Mouse (Mus musculus): ENCODE measurements at regions not wholly inside any gene's neighbourhood (a gene's known extent, or its start where the extent isn't known, plus 50 kb on each side); places are given as distances from the start of the nearest gene placed in this dataset.

DNA sequence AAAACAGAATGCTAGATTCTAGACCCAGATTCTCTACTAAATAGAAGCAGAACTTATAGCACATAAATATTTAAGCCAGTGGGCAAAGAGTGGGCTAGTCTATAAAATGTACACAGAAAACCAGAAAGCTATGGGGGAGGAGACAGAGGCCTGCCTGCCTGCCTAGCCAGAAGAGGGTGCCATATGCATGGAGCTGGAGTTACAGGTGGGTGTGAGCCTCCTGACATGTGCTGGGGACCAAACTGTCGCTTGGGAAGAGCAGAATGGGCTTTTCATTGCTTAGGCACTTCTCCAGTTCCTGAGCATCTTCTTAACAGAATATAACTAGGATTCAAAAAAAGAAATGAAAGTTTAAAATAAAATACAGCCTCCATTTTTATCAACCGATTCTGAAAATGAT is 200.8 kb downstream of the Rap2a start:
- Histone ChIP-seq H3K27me3 (ENCODE audit: control insufficient read depth, insufficient read depth, low read length) (no peaks in the 10 kb centered on the region), H3K9me3 (ENCODE audit: control insufficient read depth, low read length) (no peaks in the 10 kb centered on the region), H3K9ac (ENCODE audit: low read depth, low read length) (no peak overlapping the region), H3K4me2 (replicated peaks; ENCODE audit: low read depth, low read length) (no peak overlapping the region), H3K4me1 (replicated peaks; ENCODE audit: control insufficient read depth, insufficient read depth, low read length) (no peaks in the 10 kb centered on the region), H3K36me3 (ENCODE audit: control insufficient read depth, insufficient read depth, low read length) (no peaks in the 10 kb centered on the region), H3K4me3 (ENCODE audit: low read depth, low read length) (no peak overlapping the region), H3K27ac (ENCODE audit: low read depth, low read length) (no peak overlapping the region)
- 68% methylated on average over 2 of the region's 2 CpGs for WGBS
- DNase-seq (ENCODE audit: low spot score) (no peak), ATAC-seq (ENCODE audit: low FRiP score) (no peak)

DNA sequence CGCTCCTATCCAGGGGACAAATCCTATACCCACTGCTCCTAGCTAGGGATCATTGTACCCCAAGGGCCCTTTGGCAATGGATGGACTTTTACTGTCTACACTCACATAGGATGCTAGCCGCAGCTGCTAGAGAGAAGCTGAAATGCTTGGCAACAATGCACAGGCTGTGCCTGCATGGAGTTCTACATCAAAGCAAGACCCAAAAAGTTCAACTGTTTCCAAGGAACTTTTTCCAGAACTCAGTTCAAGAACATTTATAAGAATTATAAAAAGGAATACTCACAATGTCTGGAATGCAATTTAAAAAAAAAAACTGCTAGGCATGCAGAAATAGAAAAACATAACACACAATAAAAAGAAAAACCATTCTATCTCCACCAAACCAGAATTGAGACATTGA is 202.0 kb downstream of the Rap2a start:
- no peak overlapping the region for H3K27ac ChIP-seq (ENCODE audit: low read depth, low read length)
- H3K4me3 ChIP-seq (ENCODE audit: low read depth, low read length): no peak overlapping the region
- H3K4me1 ChIP-seq (replicated peaks; ENCODE audit: control insufficient read depth, insufficient read depth, low read length): no peaks in the 10 kb centered on the region
- no peaks in the 10 kb centered on the region for H3K9me3 ChIP-seq (ENCODE audit: control insufficient read depth, low read length)
- H3K36me3 ChIP-seq (ENCODE audit: control insufficient read depth, insufficient read depth, low read length): no peaks in the 10 kb centered on the region
- H3K4me2 ChIP-seq (replicated peaks; ENCODE audit: low read depth, low read length): no peak overlapping the region
- DNase-seq (ENCODE audit: low spot score) (no peak), ATAC-seq (ENCODE audit: low FRiP score) (no peak)
- no peaks in the 10 kb centered on the region for H3K27me3 ChIP-seq (ENCODE audit: control insufficient read depth, insufficient read depth, low read length)
- no peak overlapping the region for H3K9ac ChIP-seq (ENCODE audit: low read depth, low read length)
- WGBS: 92% methylated on average over 2 of the region's 2 CpGs

DNA sequence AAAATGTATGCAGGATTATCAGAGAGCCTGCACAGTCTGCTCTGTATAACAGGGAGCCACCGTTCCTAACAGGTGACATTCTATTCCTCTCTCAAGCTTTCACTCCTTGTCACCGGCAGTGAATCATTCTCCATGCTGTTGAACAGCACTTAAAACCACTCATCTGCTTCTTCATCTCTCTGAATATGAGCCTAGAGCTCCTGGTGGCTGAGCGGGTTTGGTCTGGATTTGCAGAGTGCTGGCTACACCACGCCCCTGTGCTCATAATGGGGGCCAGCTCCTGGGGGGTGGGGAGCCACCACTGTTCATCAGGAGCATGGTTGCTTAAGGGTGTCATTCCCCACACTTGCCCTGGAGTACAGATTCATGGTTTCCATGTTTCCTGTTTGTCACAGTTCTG is 207.0 kb downstream of the Rap2a start:
- no peaks in the 10 kb centered on the region for H3K4me1 ChIP-seq (replicated peaks; ENCODE audit: control insufficient read depth, insufficient read depth, low read length)
- H3K36me3 ChIP-seq (ENCODE audit: control insufficient read depth, insufficient read depth, low read length): no peaks in the 10 kb centered on the region
- no peak overlapping the region for H3K27ac ChIP-seq (ENCODE audit: low read depth, low read length)
- DNase-seq (ENCODE audit: low spot score) (no peak), ATAC-seq (ENCODE audit: low FRiP score) (no peak)
- WGBS: 86% methylated on average over 4 of the region's 4 CpGs
- H3K9me3 ChIP-seq (ENCODE audit: control insufficient read depth, low read length): no peaks in the 10 kb centered on the region
- H3K27me3 ChIP-seq (ENCODE audit: control insufficient read depth, insufficient read depth, low read length): no peaks in the 10 kb centered on the region
- no peak overlapping the region for H3K4me2 ChIP-seq (replicated peaks; ENCODE audit: low read depth, low read length)
- H3K4me3 ChIP-seq (ENCODE audit: low read depth, low read length): no peak overlapping the region
- no peak overlapping the region for H3K9ac ChIP-seq (ENCODE audit: low read depth, low read length)

DNA sequence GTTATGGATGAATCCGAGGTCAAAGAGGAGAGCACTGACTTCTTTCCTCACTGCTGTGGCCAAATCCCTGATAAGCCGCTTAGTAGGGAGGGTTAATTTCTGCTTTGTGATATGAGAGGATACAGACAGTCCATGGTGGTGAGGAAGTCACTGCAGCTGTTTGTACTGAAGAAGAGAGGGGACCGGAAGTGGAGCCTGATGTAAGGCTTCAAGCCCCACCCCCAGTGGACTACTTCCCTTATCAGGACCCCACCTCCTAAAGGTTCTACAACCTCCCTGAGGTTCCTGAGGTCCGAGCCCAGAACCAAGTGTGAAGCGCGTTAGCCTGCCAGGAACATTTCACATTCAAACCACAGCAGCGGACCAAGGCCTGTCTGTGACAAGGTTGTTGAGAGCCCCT is 207.6 kb downstream of the Rap2a start:
- WGBS: 90% methylated on average over 7 of the region's 7 CpGs

DNA sequence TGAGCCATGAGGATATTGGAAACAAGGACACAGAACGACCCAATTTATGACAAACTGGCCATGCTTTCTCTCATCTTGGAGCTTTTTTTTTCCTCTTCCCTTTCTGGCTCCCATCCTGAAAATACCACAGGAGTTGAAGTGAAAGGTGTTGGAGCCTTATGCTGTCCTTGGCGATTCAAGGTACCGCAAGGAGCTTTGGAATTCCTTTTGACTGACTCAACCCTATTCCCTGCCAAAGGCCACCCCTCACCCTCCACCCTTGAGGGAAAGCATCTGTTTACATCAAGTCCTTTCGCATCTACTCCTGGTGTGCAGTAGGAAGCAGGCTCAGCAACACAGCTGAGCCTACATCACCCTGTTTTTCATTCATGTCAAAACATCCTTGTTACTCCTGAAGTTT is 208.5 kb downstream of the Rap2a start:
- whole genome bisulfite sequencing: 90% methylated on average over 4 of the region's 4 CpGs
- no peaks in the 10 kb centered on the region for H3K9me3 ChIP-seq (ENCODE audit: control insufficient read depth, low read length)
- H3K4me1 ChIP-seq (replicated peaks; ENCODE audit: control insufficient read depth, insufficient read depth, low read length): no peaks in the 10 kb centered on the region
- no peak overlapping the region for H3K4me2 ChIP-seq (replicated peaks; ENCODE audit: low read depth, low read length)
- no peaks in the 10 kb centered on the region for H3K36me3 ChIP-seq (ENCODE audit: control insufficient read depth, insufficient read depth, low read length)
- H3K9ac ChIP-seq (ENCODE audit: low read depth, low read length): no peak overlapping the region
- no peak overlapping the region for H3K4me3 ChIP-seq (ENCODE audit: low read depth, low read length)
- ATAC-seq (ENCODE audit: low FRiP score) (no peak), DNase-seq (ENCODE audit: low spot score) (no peak)
- H3K27ac ChIP-seq (ENCODE audit: low read depth, low read length): no peak overlapping the region
- no peaks in the 10 kb centered on the region for H3K27me3 ChIP-seq (ENCODE audit: control insufficient read depth, insufficient read depth, low read length)

More for the DNA sequence above, 207.6 kb downstream of the Rap2a start:
- Histone ChIP-seq H3K36me3 (ENCODE audit: control insufficient read depth, insufficient read depth, low read length) (no peaks in the 10 kb centered on the region), H3K9me3 (ENCODE audit: control insufficient read depth, low read length) (no peaks in the 10 kb centered on the region), H3K9ac (ENCODE audit: low read depth, low read length) (no peak overlapping the region), H3K27ac (ENCODE audit: low read depth, low read length) (no peak overlapping the region), H3K27me3 (ENCODE audit: control insufficient read depth, insufficient read depth, low read length) (no peaks in the 10 kb centered on the region), H3K4me1 (replicated peaks; ENCODE audit: control insufficient read depth, insufficient read depth, low read length) (no peaks in the 10 kb centered on the region), H3K4me2 (replicated peaks; ENCODE audit: low read depth, low read length) (no peak overlapping the region), H3K4me3 (ENCODE audit: low read depth, low read length) (no peak overlapping the region)
- DNase-seq (ENCODE audit: low spot score) (no peak), ATAC-seq (ENCODE audit: low FRiP score) (no peak)

DNA sequence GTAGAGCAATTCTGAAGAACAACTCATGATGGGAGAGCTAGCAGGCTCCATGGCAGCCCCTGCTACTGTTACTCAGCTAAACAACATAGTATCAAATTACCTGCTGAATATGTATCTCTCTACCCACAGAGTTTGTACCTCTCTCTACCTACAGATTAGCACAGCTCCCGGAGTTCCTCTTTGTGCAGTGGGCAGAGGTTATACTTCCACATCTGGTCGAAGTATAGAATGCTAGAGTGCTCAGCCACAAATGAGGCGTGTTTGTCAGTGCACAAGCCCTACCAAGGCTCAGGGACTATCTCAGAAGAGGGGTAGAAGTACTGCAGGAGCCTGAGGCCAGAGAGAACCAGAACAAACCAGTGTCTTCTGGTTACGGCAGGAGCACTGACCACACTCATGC is 211.6 kb upstream of the Ipo5 start:
- Histone ChIP-seq H3K4me2 (replicated peaks; ENCODE audit: low read depth, low read length) (no peak overlapping the region), H3K4me1 (replicated peaks; ENCODE audit: control insufficient read depth, insufficient read depth, low read length) (no peaks in the 10 kb centered on the region), H3K36me3 (ENCODE audit: control insufficient read depth, insufficient read depth, low read length) (no peaks in the 10 kb centered on the region), H3K27me3 (ENCODE audit: control insufficient read depth, insufficient read depth, low read length) (no peaks in the 10 kb centered on the region), H3K9ac (ENCODE audit: low read depth, low read length) (no peak overlapping the region), H3K9me3 (ENCODE audit: control insufficient read depth, low read length) (no peaks in the 10 kb centered on the region), H3K4me3 (ENCODE audit: low read depth, low read length) (no peak overlapping the region), H3K27ac (ENCODE audit: low read depth, low read length) (no peak overlapping the region)
- DNase-seq (ENCODE audit: low spot score) (no peak), ATAC-seq (ENCODE audit: low FRiP score) (no peak)
- 78% methylated on average over 4 of the region's 4 CpGs for WGBS

DNA sequence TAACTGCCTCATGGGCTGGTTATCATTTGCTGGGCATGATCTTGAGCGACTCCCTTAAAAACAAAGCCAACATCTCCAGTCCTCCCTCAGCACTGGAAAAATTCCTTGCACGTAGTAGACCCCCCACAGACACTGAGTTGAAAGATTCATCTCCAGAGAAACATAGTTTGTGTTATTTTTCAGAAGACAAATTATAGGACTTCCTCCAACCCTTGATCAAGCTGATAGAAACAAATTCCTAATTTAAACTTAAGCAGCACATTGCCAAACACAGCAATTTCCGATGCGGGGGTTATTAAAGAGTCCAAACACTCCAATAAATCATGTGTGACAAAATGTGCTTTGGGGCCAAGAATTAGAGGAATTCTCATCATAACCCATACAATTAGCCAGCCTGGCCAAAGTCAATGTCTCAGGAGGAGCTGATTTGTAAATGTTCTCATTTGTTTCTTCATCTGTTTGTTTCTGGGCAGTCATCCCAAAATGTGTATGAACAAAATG is 205.7 kb upstream of the Ipo5 start:
- H3K27me3 ChIP-seq (ENCODE audit: control insufficient read depth, insufficient read depth, low read length): no peaks in the 10 kb centered on the region
- no peaks in the 10 kb centered on the region for H3K36me3 ChIP-seq (ENCODE audit: control insufficient read depth, insufficient read depth, low read length)
- H3K4me2 ChIP-seq (replicated peaks; ENCODE audit: low read depth, low read length): no peak overlapping the region
- WGBS: 88% methylated on average over 4 of the region's 4 CpGs
- H3K4me3 ChIP-seq (ENCODE audit: low read depth, low read length): no peak overlapping the region
- no peak for ATAC-seq (ENCODE audit: low FRiP score)
- no peak overlapping the region for H3K9ac ChIP-seq (ENCODE audit: low read depth, low read length)
- H3K4me1 ChIP-seq (replicated peaks; ENCODE audit: control insufficient read depth, insufficient read depth, low read length): no peaks in the 10 kb centered on the region
- no peak overlapping the region for H3K27ac ChIP-seq (ENCODE audit: low read depth, low read length)
- no peaks in the 10 kb centered on the region for H3K9me3 ChIP-seq (ENCODE audit: control insufficient read depth, low read length)
- DNase-seq (ENCODE audit: low spot score): no peak

DNA sequence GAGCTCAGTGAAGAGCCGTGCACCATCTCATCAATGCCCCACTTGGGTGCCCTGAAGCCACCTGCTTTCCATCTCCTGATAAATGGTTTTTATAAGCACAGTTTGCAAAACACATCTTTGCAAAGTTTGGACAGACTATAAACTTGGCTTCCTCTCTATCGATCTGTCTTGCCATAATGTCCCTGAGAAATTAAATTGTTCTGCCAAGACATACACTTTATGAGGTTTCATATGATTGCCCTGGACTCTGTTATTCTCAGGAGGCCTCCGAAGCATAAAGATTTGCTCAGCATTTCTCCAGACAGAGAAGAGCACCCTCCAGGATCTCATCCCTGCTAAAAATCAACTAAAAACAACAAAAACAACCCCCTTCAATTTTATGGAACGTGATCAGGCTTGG is 200.2 kb upstream of the Ipo5 start:
- Histone ChIP-seq H3K4me3 (ENCODE audit: low read depth, low read length) (no peak overlapping the region), H3K4me1 (replicated peaks; ENCODE audit: control insufficient read depth, insufficient read depth, low read length) (no peaks in the 10 kb centered on the region), H3K27ac (ENCODE audit: low read depth, low read length) (no peak overlapping the region), H3K9ac (ENCODE audit: low read depth, low read length) (no peak overlapping the region), H3K27me3 (ENCODE audit: control insufficient read depth, insufficient read depth, low read length) (no peaks in the 10 kb centered on the region), H3K4me2 (replicated peaks; ENCODE audit: low read depth, low read length) (no peak overlapping the region), H3K9me3 (ENCODE audit: control insufficient read depth, low read length) (no peaks in the 10 kb centered on the region), H3K36me3 (ENCODE audit: control insufficient read depth, insufficient read depth, low read length) (no peaks in the 10 kb centered on the region)
- 92% methylated on average over 4 of the region's 4 CpGs for WGBS
- no peak for DNase-seq (ENCODE audit: low spot score)
- ATAC-seq (ENCODE audit: low FRiP score): no peak

DNA sequence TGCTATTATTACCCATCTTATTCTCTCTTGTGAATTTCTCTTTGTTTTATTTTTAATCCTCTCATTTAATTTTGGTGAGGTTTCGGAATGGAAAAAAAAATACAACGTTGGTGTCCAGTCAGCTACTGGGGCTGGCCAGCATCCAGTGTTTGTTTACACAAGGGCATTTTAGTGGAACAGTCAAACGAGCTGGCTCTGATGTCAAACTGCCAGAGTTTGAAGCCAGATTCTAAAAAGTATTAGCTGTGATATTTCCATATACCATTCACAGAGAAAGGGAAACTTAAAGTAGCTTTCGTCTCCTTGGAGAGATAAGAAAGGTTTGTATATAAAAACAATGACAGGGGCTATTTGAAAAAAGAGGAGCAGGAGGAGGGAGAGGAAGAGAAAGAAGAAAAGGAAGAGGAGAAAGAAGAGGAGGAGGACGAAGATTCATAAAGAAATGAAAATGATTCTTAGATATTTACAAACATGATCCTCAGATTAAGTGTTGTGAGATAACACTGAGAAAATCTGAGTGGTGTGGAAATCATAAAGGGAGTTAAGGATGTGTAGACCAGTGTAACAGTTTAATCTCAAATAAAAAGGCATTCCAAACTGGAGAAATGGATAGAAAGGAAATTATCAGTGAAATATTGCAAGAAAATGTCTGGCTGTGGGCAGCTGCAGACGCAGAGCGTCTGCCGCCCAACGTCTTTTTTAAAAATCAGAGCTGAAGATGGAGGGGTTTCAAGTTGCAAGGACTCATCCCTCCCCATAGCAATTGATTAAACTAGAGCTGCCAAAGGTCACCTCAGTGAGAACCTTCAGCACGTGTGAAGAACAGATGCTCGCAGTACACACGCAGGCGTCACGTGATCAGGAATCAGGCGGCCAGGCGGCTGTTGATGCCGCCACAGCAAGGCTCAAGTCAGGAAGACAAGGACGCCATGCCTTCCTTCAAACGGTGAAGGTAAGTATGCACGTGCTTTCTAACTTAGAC is 190.3 kb upstream of the Ipo5 start:
- Histone ChIP-seq H3K4me2 (replicated peaks; ENCODE audit: low read depth, low read length) (no peak overlapping the region), H3K27me3 (ENCODE audit: control insufficient read depth, insufficient read depth, low read length) (no peaks in the 10 kb centered on the region), H3K27ac (ENCODE audit: low read depth, low read length) (no peak overlapping the region), H3K4me1 (replicated peaks; ENCODE audit: control insufficient read depth, insufficient read depth, low read length) (no peaks in the 10 kb centered on the region), H3K9ac (ENCODE audit: low read depth, low read length) (no peak overlapping the region), H3K4me3 (ENCODE audit: low read depth, low read length) (no peak overlapping the region), H3K36me3 (ENCODE audit: control insufficient read depth, insufficient read depth, low read length) (no peaks in the 10 kb centered on the region), H3K9me3 (ENCODE audit: control insufficient read depth, low read length) (no peaks in the 10 kb centered on the region)
- 78% methylated on average over 20 of the region's 20 CpGs for WGBS
- ATAC-seq (ENCODE audit: low FRiP score) (no peak), DNase-seq (ENCODE audit: low spot score) (no peak)
